Mouse (Mus musculus): Measurements from ENCODE around the gene Spns1.
"Not testable (repeated sequence)": the region's sequence is repeated elsewhere in the genome, so short reads cannot be mapped to it uniquely, and the experiment has no call there.

Gene Spns1

GRCm38 (mm10) chr7:126377278-126378158 lies at the start of gene Spns1:
TSS of gene Spns1 (minus strand) at chr7:126377450.
- DNase-seq (ENCODE audit: low spot score in 2 of 2) = peak; percentile 96 to 97

- no peak for DNase-seq (ENCODE audit: low spot score in 2 of 2)
Measured at GRCm38 (mm10) chr7:126424161-126424560, 46.9 kb upstream of the Spns1 start.

GRCm38 (mm10) chr7:126421756-126422155 lies 44.5 kb upstream of the Spns1 start:
- DNase-seq (ENCODE audit: low spot score in 2 of 2) = no peak

GRCm38 (mm10) chr7:126418496-126418895 lies 41.2 kb upstream of the Spns1 start:
- DNase-seq (ENCODE audit: low spot score in 2 of 2) = no peak

- DNase-seq (ENCODE audit: low spot score in 2 of 2) = no peak
Measured at GRCm38 (mm10) chr7:126417606-126418005, 40.4 kb upstream of the Spns1 start.

GRCm38 (mm10) chr7:126417045-126417444 lies 39.8 kb upstream of the Spns1 start:
- DNase-seq (ENCODE audit: low spot score in 2 of 2) = no peak

GRCm38 (mm10) chr7:126416615-126417014 lies 39.4 kb upstream of the Spns1 start:
- no peak for DNase-seq (ENCODE audit: low spot score in 2 of 2)

GRCm38 (mm10) chr7:126414725-126415124 lies 37.5 kb upstream of the Spns1 start, which contains the start of gene Cd19:
TSS of gene Cd19 (minus strand) at chr7:126414889.
- DNase-seq (ENCODE audit: low spot score in 2 of 2) = no peak

- DNase-seq (ENCODE audit: low spot score in 2 of 2) = no peak
Measured at GRCm38 (mm10) chr7:126411061-126411460, 33.8 kb upstream of the Spns1 start.

- no peak for DNase-seq (ENCODE audit: low spot score in 2 of 2)
Measured at GRCm38 (mm10) chr7:126408686-126409085, 31.4 kb upstream of the Spns1 start.

- DNase-seq (ENCODE audit: low spot score in 2 of 2) = not testable (repeated sequence)
Measured at GRCm38 (mm10) chr7:126402518-126402917, 25.3 kb upstream of the Spns1 start.

GRCm38 (mm10) chr7:126399548-126399947 lies 22.3 kb upstream of the Spns1 start:
- peak; percentile 29 to 71 for DNase-seq (ENCODE audit: low spot score in 2 of 2)

GRCm38 (mm10) chr7:126397822-126398221 lies 20.6 kb upstream of the Spns1 start:
- no peak for DNase-seq (ENCODE audit: low spot score in 2 of 2)

- DNase-seq (ENCODE audit: low spot score in 2 of 2) = no peak
Measured at GRCm38 (mm10) chr7:126397221-126397620, 20.0 kb upstream of the Spns1 start.

- peak; percentile 97 to 98 for DNase-seq (ENCODE audit: low spot score in 2 of 2)
Measured at GRCm38 (mm10) chr7:126396298-126397119, 19.3 kb upstream of the Spns1 start, which contains the start of gene Nfatc2ip. TSS of gene Nfatc2ip (minus strand) at chr7:126396737.

GRCm38 (mm10) chr7:126392086-126392884 lies 15.0 kb upstream of the Spns1 start:
- not testable (repeated sequence) for DNase-seq (ENCODE audit: low spot score in 2 of 2)

- no peak for DNase-seq (ENCODE audit: low spot score in 2 of 2)
Measured at GRCm38 (mm10) chr7:126388185-126388584, 10.9 kb upstream of the Spns1 start.

- DNase-seq (ENCODE audit: low spot score in 2 of 2) = no peak
Measured at GRCm38 (mm10) chr7:126383565-126383964, 6.3 kb upstream of the Spns1 start.

GRCm38 (mm10) chr7:126376903-126377277 lies 360 bp downstream of the Spns1 start:
- DNase-seq (ENCODE audit: low spot score in 2 of 2) = no peak

GRCm38 (mm10) chr7:126375012-126375411 lies 2.2 kb downstream of the Spns1 start:
- DNase-seq (ENCODE audit: low spot score in 2 of 2) = no peak

GRCm38 (mm10) chr7:126374526-126374925 lies 2.7 kb downstream of the Spns1 start:
- DNase-seq (ENCODE audit: low spot score in 2 of 2) = no peak

- no peak for DNase-seq (ENCODE audit: low spot score in 2 of 2)
Measured at GRCm38 (mm10) chr7:126373007-126373406, 4.2 kb downstream of the Spns1 start.

Data from frontal cortex, postnatal 14 days (tissue).